Mouse (Mus musculus): ENCODE results near the gene Snx8.
"Not testable (repeated sequence)": the region's sequence is repeated elsewhere in the genome, so short reads cannot be mapped to it uniquely, and the experiment has no call there.

The Snx8 gene

DNA sequence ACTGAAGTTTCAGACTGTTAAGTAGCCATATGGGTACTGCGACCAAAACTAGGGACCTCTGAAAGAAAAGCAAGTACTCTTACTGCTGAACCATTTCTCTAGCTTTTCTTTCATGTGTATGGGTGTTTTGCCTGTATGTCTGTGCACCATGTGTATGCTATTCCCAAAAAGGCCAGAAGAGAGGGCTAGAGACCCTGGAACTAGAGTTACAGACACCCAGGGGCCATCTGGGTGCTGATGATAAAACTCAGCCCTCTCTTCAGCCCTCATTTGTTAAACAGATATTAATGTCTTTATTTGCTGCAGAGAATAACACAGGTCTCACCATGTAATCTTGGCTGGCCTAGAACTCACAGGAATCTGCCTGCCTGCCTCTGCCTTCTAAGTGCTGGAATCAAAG is 4.6 kb downstream of the Snx8 start:
- no peak for DNase-seq (ENCODE audit: low read depth, low spot score)

DNA sequence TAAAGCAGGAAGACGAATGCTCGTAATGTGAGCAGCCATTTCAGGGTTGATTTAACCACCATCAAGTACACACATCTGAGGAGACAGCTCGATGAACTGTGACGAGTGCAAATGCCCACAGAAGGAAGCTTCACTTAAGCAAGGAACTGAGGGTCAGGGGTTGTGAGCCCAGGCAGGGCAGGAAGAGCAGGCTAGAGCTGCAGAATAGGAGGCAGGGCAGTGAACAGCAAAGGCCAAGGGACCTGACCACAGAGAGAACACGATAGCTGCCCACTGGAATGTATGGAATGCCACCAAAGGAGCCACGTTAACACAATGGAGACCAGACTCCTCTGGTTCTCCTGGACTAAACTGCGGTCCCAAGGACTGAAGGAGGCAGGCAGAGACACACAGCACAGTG is 5.5 kb downstream of the Snx8 start:
- peak; percentile 56 for DNase-seq (ENCODE audit: low read depth, low spot score)

DNA sequence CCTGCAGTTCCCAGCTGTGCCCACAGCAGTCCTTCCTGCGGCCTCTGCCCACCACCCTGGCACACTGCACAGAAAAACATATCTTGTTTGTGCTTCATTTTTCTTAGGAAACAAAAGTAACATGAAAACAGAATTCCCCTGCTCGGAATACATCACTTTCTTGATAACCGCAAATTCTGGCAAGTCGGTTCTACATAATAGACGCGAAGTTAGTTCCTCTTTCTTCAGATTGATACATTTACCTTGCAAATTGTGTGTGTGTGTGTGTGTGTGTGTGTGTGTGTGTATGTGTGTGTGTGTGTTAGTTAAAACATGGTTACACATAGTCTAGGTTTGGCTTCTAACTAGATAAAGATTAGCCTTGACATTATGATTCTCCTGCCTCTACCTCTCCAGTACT is 6.4 kb downstream of the Snx8 start:
- no peak for DNase-seq (ENCODE audit: low read depth, low spot score)

DNA sequence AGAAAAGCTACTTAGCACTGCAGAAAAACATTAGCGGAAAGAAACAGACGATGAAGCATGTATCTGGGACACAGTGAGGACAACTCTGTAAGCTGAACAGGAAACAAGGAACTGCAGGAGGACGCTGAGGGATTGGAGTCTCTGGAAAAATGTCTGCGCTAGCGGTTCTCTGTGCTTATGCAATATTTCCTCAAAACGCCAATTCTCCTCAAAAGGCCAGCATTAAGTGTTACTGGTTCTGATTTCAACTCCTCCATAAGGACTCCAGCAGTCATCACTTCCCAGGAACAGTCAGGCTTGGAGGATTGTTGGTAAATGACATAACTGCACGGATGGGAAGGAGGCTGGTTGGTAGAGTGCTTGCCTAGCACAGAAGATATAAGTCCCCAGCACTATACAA is 7.9 kb downstream of the Snx8 start:
- no peak for DNase-seq (ENCODE audit: low read depth, low spot score)

DNA sequence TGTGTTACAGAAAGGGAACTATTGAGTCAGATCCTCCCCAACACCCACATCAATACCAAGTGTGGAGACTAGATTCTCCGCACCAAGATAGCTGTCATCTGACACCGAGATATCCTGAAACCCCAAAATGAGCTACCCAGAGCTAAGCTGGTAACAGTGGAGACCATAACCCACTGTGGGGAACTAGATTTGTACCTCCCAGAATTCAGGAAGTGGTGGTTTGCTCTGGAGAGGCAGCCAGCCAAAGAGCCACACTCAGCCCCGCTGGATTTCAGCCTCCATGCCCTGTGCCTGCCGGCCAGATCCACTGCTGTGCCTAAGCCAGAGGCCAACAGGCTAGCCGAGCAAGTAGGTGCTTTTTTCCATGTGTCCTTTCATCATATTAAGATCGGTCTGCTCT is 9.8 kb downstream of the Snx8 start:
- no peak for DNase-seq (ENCODE audit: low read depth, low spot score)

DNA sequence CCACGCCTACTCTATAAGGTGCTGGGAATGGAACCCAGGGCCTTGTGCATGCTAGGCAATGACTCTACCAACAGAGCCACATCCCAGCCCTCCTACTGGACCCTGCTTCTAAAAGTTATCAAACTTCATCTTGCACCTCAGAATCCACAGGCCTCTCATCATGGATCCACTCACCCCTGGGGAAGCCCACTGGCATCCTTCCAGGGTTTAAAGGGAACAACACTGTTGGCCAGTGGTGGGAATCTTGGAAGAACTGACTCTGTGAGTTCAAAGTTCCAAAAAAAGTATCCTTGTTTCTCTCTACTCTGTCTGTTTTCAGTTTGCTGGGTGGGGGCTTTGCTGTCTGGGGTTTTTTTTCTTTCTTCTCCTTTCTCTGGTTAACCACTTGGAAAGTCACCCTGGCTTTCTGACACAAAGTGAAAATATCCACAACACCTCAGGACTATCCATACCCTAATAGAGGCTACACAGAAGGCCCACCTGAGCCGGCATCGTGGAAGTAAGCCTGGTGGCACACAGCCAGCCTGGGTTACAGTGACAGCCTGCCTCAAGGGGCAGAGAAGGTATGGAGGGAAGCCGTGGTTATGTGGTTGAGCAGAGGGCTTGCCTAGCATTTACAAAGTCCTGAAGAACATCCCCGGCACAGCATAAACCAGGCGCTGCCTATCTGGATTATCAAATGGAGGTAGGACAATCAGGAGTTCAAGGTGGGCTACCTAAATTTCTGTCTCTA is 10.8 kb downstream of the Snx8 start:
- no peak for DNase-seq (ENCODE audit: low read depth, low spot score)

GRCm38 (mm10) chr5:140375249-140375829 is 13.7 kb downstream of the Snx8 start:
- DNase-seq (ENCODE audit: low read depth, low spot score), result no peak

GRCm38 (mm10) chr5:140374226-140374625 is 14.8 kb downstream of the Snx8 start:
- DNase-seq (ENCODE audit: low read depth, low spot score), result no peak

DNA sequence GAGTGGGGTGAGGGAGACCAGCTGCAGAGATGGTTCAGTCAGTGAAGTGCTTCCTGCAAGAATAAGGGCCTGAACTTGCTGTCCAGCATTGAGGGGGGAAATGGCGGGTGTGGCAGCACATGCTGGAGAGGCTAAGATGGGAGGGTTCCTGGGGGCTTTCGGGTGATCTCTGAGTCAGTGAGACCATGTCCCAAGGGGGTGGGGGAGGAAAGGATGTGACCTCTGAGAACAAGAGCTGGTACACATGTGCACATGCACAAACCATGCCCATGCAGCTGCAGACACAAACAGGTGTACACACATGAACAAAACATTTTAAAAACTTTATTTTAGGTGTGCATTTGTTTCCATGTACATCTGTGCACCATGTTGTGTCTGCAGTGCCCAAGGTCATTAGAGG is 15.4 kb downstream of the Snx8 start:
- DNase-seq (ENCODE audit: low read depth, low spot score), result no peak

DNA sequence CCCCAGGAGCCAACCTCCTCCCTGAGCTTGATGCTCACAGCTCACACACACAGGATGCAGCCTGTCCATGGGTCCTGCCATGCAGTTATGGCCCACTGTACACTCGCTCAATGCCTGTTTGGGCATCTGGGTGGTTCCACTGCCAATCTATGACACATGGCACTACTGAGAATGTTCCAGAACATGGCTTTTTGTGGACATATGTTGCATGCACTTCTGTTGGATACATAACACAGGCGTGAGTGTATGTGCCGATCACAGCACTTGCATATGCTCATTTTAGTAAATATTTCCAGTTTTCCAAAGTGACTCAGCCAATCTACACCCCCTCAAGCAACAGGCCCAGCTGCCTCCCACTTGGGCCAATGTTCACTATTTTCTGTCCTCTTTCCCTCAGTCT is 17.4 kb downstream of the Snx8 start:
- no peak for DNase-seq (ENCODE audit: low read depth, low spot score)

GRCm38 (mm10) chr5:140370446-140371254 is 18.4 kb downstream of the Snx8 start:
- no peak for DNase-seq (ENCODE audit: low read depth, low spot score)

GRCm38 (mm10) chr5:140369466-140369865 is 19.6 kb downstream of the Snx8 start:
- DNase-seq (ENCODE audit: low read depth, low spot score), result no peak

DNA sequence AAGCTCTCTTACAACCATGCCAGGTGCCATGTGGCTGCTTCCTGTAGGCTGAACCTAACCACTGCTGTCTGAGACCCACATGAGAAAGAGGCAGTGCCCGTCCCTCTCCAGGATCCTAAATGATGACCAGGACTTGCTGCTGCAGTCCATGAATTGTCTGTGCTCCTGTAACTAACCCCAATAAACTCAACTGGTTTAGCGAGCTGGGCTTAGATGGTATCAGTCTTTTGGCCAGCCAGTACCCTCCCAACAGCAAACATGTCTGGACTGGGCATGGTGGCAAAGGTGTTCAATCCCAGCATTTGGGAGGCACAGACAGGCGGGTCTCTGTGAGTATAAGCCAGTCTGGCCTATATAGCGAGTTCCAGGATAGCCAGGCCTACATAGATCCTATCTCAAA is 20.1 kb downstream of the Snx8 start:
- no peak for DNase-seq (ENCODE audit: low read depth, low spot score)

- DNase-seq (ENCODE audit: low read depth, low spot score), result not testable (repeated sequence)
Observed at GRCm38 (mm10) chr5:140368126-140368525, 20.9 kb downstream of the Snx8 start.

- DNase-seq (ENCODE audit: low read depth, low spot score), result no peak
Observed at GRCm38 (mm10) chr5:140364415-140364814, 24.6 kb downstream of the Snx8 start.

GRCm38 (mm10) chr5:140359930-140360674 is 29.0 kb downstream of the Snx8 start:
- DNase-seq (ENCODE audit: low read depth, low spot score), result no peak

- no peak for DNase-seq (ENCODE audit: low read depth, low spot score)
Observed at GRCm38 (mm10) chr5:140357466-140357865, 31.6 kb downstream of the Snx8 start.

DNA sequence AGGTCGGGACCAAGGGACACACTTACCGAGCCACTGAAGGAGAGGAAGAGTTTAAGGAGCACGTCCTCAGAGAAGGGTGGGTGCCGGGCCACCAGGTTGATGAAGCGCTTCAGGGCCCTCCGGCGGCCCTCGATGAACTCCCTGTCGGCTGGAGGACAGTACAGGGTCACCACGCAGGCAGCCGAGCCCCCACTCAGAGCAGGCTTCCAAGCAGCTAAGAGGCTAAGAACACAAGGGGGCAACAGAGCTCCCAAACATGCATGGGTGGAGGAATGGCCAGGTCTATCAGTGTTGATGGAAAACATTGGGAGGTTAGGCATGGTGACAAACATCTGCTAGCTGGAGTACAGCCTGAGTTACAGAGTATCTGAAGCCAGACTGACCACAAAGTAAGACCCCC is 33.1 kb downstream of the Snx8 start:
- no peak for DNase-seq (ENCODE audit: low read depth, low spot score)

DNA sequence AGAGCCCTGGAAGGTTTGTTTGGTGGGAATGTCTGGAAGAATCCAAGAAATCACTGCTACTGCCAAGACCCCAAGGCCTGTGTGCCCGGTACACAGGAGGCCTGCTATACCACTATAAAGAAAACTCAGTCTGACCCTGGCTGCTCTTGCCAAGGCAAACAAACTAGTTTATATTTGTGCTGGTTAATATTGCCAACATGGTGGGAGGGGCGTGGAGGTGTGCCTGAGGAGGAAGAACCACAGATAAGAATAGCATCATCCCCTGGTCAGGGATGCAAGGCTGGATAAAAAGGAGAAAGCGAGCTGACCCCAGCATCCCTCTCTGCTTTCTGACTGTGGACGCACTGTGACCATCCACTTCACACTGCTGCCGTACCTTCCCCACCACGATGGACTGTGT is 36.7 kb downstream of the Snx8 start:
- no peak for DNase-seq (ENCODE audit: low read depth, low spot score)

DNA sequence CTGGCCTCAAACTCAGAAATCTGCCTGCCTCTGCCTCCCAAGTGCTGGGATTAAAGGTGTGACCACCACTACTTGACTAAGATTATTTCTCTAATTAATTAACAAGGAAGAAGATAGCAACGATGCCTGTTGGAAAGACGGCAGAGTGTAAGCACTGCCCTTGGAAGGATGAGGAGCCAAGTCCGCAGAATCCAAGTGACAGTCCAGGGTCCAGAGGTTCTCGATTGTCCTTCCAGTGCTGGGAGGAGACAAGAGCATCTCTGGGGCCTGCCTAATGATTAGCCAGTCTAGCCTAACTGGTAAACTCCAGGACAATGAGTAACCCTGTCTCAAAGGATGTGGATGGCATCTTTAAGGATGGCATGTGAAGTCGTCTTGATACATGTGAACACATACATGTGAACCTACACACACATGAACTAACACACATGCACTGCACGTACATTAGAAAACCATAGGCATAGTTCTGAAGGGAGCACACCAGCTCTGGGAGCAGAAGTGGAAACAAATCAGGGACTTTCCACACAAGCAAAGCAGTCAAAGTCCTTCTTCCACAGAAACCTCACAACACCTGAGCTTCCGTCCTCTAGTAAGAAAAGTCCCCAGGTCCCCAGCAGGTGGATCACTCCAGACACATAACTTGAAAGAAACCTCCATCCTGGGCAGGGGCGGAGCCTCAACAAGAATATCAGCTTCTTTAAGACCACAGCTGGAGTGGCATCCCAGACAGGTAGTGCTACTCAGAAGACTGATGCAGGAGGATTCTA is 38.1 kb downstream of the Snx8 start:
- DNase-seq (ENCODE audit: low read depth, low spot score), result no peak

DNA sequence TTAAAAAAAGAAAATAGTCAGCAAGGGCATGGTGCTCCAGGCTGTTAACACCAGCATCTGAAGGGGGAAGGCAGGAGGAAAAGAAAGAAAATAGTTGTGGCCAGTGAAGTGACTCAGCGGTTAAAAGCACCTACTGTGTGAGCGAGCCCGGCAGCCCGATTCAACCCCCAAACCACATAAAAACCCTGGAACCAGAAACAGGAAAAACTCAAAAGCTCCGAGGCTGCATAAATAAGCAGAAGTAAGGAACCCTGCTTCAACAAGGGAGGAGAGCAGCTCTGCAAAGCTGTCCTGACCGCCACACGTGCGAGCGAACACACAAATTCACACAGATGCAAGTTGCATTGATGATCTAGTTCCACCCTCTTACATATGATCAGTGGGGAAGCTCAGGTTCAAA is 39.2 kb downstream of the Snx8 start:
- DNase-seq (ENCODE audit: low read depth, low spot score), result no peak
